ENCODE assay signal across 9 mouse cellular contexts in genomic region chr11:58587898-58588348, GRCm38 (mm10). TPM values are rescaled to one million over a fixed set of nuclear protein-coding genes. Genes with fewer than 3 reads are reported as not detected.
DNase-seq lines count a peak whose midpoint lies in the region; ATAC-seq lines count a peak whose summit lies in the region.
"Had no signal": no experiment of that assay in that cellular context is flagged by ENCODE, and none has a peak within 500 bp of the region (broad histone marks: within the 10 kb centered on the region; RNA-seq: fewer than 3 reads in every experiment).

No protein-coding gene starts in this region.

- ATAC-seq in frontal cortex, adult (ENCODE audit: low TSS enrichment) = no peak

- peak; percentile 19 to 25 for DNase-seq in frontal cortex, postnatal 25 days (ENCODE audit: low spot score in 2 of 2)
- peak; percentile 47 for DNase-seq in A20 (ENCODE audit: low read depth, low spot score)
- peak; percentile 39 for DNase-seq in adrenal gland, adult 2 months
- peak; percentile 25 for DNase-seq in embryo, embryonic 9.5 days (ENCODE audit: extremely low spot score)
- DNase-seq in kidney, adult 9 months = peak; percentile 29
- peak; percentile 41 for DNase-seq in lung, postnatal 10 days
- peak; percentile 73 to 82 for DNase-seq in spleen, postnatal 10 days (ENCODE audit: low spot score in 2 of 2)

RNA-seq across cellular contexts. Expression of gene Olfr324, which starts 7.0 kb away (rescaled TPM):
- not detected for total RNA-seq in adrenal gland, adult 2 months (2021)
- not detected in 2 replicates for polyA plus RNA-seq in adrenal gland, adult 2 months (2012; rRNA removed)
- polyA plus RNA-seq: limb, embryonic 12.5 days had no signal

RNA-seq across cellular contexts. Expression of gene Olfr325, which starts 10.4 kb away (rescaled TPM):
- not detected for total RNA-seq in adrenal gland, adult 2 months (2021)
- not detected in 2 replicates for polyA plus RNA-seq in adrenal gland, adult 2 months (2012; rRNA removed)
- polyA plus RNA-seq: limb, embryonic 12.5 days had no signal

RNA-seq across cellular contexts. Expression of gene Olfr224, which starts 17.6 kb away (rescaled TPM):
- not detected for total RNA-seq in adrenal gland, adult 2 months (2021)
- polyA plus RNA-seq in adrenal gland, adult 2 months (2012; rRNA removed) = not detected in 2 replicates
- polyA plus RNA-seq: limb, embryonic 12.5 days had no signal

RNA-seq across cellular contexts. Expression of gene 2210407C18Rik, which starts 28.0 kb away (rescaled TPM):
- total RNA-seq in adrenal gland, adult 2 months (2021) = not detected
- 0.17 TPM in 1 of 2 replicates, not detected in the other for polyA plus RNA-seq in adrenal gland, adult 2 months (2012; rRNA removed)
- polyA plus RNA-seq: limb, embryonic 12.5 days had no signal

RNA-seq across cellular contexts. Expression of gene Olfr328, which starts 32.5 kb away (rescaled TPM):
- under 1 TPM in 1 of 2 experiments, not detected in 1; 0.24 TPM for total RNA-seq in adrenal gland, adult 2 months (2021)
- not detected in 2 replicates for polyA plus RNA-seq in adrenal gland, adult 2 months (2012; rRNA removed)

Comparison
In these comparisons a context has a peak if more than half of its experiments do, and no peak if none do; other contexts are left out.
1. DNase-seq: peak in every context shown above with its lines; median percentile 78 in spleen, postnatal 10 days; 47 in A20; 41 in lung, postnatal 10 days; 39 in adrenal gland, adult 2 months; 29 in kidney, adult 9 months; 25 in embryo, embryonic 9.5 days; 22 in frontal cortex, postnatal 25 days.